Mouse (Mus musculus): ENCODE results near the gene Klhdc10. TPM values are rescaled to one million over a fixed set of nuclear protein-coding genes. Genes with fewer than 3 reads are reported as not detected.

The Klhdc10 gene
- polyA plus RNA-seq, 1 experiment from 2014 or later, result 26.8 TPM

GRCm38 (mm10) chr6:30479418-30479817 is 77.8 kb downstream of the Klhdc10 start:
- Histone ChIP-seq H3K9me3 (ENCODE audit: low read length) (no peaks in the 10 kb centered on the region), H3K4me2 (replicated peaks; ENCODE audit: low read depth, low read length) (no peak overlapping the region), H3K4me1 (ENCODE audit: insufficient read depth, low read length) (no peaks in the 10 kb centered on the region), H3K4me3 (ENCODE audit: low read length) (no peak overlapping the region), H3K27ac (ENCODE audit: low read length) (no peak overlapping the region), H3K36me3 (ENCODE audit: insufficient read depth, low read length) (peaks cover 28% of the 10 kb centered on the region), H3K27me3 (ENCODE audit: insufficient read depth, low read length) (no peaks in the 10 kb centered on the region), H3K9ac (replicated peaks; ENCODE audit: low read length) (no peak overlapping the region)
- ATAC-seq (ENCODE audit: low FRiP score, low TSS enrichment), result no peak
- WGBS, result 89% methylated on average over 3 of the region's 3 CpGs

- Histone ChIP-seq H3K4me3 (ENCODE audit: low read length) (no peak overlapping the region), H3K27ac (ENCODE audit: low read length) (no peak overlapping the region), H3K9me3 (ENCODE audit: low read length) (no peaks in the 10 kb centered on the region), H3K27me3 (ENCODE audit: insufficient read depth, low read length) (no peaks in the 10 kb centered on the region), H3K4me2 (replicated peaks; ENCODE audit: low read depth, low read length) (no peak overlapping the region), H3K36me3 (ENCODE audit: insufficient read depth, low read length) (peaks cover 59% of the 10 kb centered on the region), H3K4me1 (ENCODE audit: insufficient read depth, low read length) (no peaks in the 10 kb centered on the region), H3K9ac (replicated peaks; ENCODE audit: low read length) (no peak overlapping the region)
- ATAC-seq (ENCODE audit: low FRiP score, low TSS enrichment), result no peak
- 86% methylated on average over 2 of the region's 2 CpGs for WGBS
Observed at GRCm38 (mm10) chr6:30482908-30483307, 81.2 kb downstream of the Klhdc10 start.

GRCm38 (mm10) chr6:30486504-30486903 is 84.8 kb downstream of the Klhdc10 start:
- Histone ChIP-seq H3K4me1 (ENCODE audit: insufficient read depth, low read length) (no peaks in the 10 kb centered on the region), H3K9ac (replicated peaks; ENCODE audit: low read length) (no peak overlapping the region), H3K36me3 (ENCODE audit: insufficient read depth, low read length) (peaks cover 68% of the 10 kb centered on the region), H3K27ac (ENCODE audit: low read length) (no peak overlapping the region), H3K4me3 (ENCODE audit: low read length) (no peak overlapping the region), H3K4me2 (replicated peaks; ENCODE audit: low read depth, low read length) (no peak overlapping the region), H3K27me3 (ENCODE audit: insufficient read depth, low read length) (no peaks in the 10 kb centered on the region), H3K9me3 (ENCODE audit: low read length) (no peaks in the 10 kb centered on the region)
- WGBS, result 88% methylated on average over 6 of the region's 6 CpGs
- no peak for ATAC-seq (ENCODE audit: low FRiP score, low TSS enrichment)

GRCm38 (mm10) chr6:30499049-30499448 is 97.4 kb downstream of the Klhdc10 start:
- H3K27ac ChIP-seq (ENCODE audit: low read length), result no peak overlapping the region
- ATAC-seq (ENCODE audit: low FRiP score, low TSS enrichment), result no peak
- no peaks in the 10 kb centered on the region for H3K4me1 ChIP-seq (ENCODE audit: insufficient read depth, low read length)
- H3K27me3 ChIP-seq (ENCODE audit: insufficient read depth, low read length), result no peaks in the 10 kb centered on the region
- no peak overlapping the region for H3K4me3 ChIP-seq (ENCODE audit: low read length)
- no peak overlapping the region for H3K9ac ChIP-seq (replicated peaks; ENCODE audit: low read length)
- 78% methylated on average over 3 of the region's 3 CpGs for WGBS
- no peaks in the 10 kb centered on the region for H3K9me3 ChIP-seq (ENCODE audit: low read length)
- H3K36me3 ChIP-seq (ENCODE audit: insufficient read depth, low read length), result peaks cover 48% of the 10 kb centered on the region
- H3K4me2 ChIP-seq (replicated peaks; ENCODE audit: low read depth, low read length), result no peak overlapping the region

Other genes starting within 250 kb of the Klhdc10 start
- gene Ube2h, start 97.3 kb upstream of the Klhdc10 start, polyA plus RNA-seq (2015; fragmentation: Nextera tagmentation; extraction: Ambion mirVana), result 53.7 and 55.5 TPM in 2 replicates
- gene Zc3hc1, start 10.8 kb upstream of the Klhdc10 start, polyA plus RNA-seq (2015; fragmentation: Nextera tagmentation; extraction: Ambion mirVana), result 69.8 and 71.7 TPM in 2 replicates
- gene Tmem209, start 107.9 kb downstream of the Klhdc10 start, polyA plus RNA-seq (2015; fragmentation: Nextera tagmentation; extraction: Ambion mirVana), result 45.6 and 51.4 TPM in 2 replicates
- 0.17 and 0.37 TPM in 2 replicates for gene Ssmem1, start 108.0 kb downstream of the Klhdc10 start, polyA plus RNA-seq (2015; fragmentation: Nextera tagmentation; extraction: Ambion mirVana)
- gene Cpa2, start 139.7 kb downstream of the Klhdc10 start, polyA plus RNA-seq (2015; fragmentation: Nextera tagmentation; extraction: Ambion mirVana), result 15.9 and 17.5 TPM in 2 replicates
- 0.12 and 0.14 TPM in 2 replicates for gene Cpa4, start 166.5 kb downstream of the Klhdc10 start, polyA plus RNA-seq (2015; fragmentation: Nextera tagmentation; extraction: Ambion mirVana)
- 0.64 and 0.66 TPM in 2 replicates for gene Cpa5, start 209.1 kb downstream of the Klhdc10 start, polyA plus RNA-seq (2015; fragmentation: Nextera tagmentation; extraction: Ambion mirVana)
- 1.8 and 2.4 TPM in 2 replicates for gene Cpa1, start 237.3 kb downstream of the Klhdc10 start, polyA plus RNA-seq (2015; fragmentation: Nextera tagmentation; extraction: Ambion mirVana)

Measured in kidney, embryonic 16.5 days (tissue).